Mouse (Mus musculus): ENCODE measurements around the gene Cntn4. TPM values are rescaled to one million over a fixed set of nuclear protein-coding genes. Genes with fewer than 3 reads are reported as not detected.

Gene Cntn4
- polyA plus RNA-seq, 1 experiment from 2014 or later = 1.5 TPM

- 62% methylated on average over 4 of the region's 4 CpGs for WGBS
- no peaks in the 10 kb centered on the region for H3K36me3 ChIP-seq
- no peak for ATAC-seq (ENCODE audit: insufficient number of reproducible peaks, insufficient read depth, low FRiP score, low TSS enrichment, low read depth)
- H3K4me1 ChIP-seq (replicated peaks) = no peaks in the 10 kb centered on the region
- H3K27ac ChIP-seq = no peak overlapping the region
- no peak overlapping the region for H3K9ac ChIP-seq (replicated peaks)
- H3K9me3 ChIP-seq = no peaks in the 10 kb centered on the region
- H3K27me3 ChIP-seq = no peaks in the 10 kb centered on the region
- no peak overlapping the region for H3K4me2 ChIP-seq
- no peak overlapping the region for H3K4me3 ChIP-seq (replicated peaks)
Measured at GRCm38 (mm10) chr6:106078071-106078603, 400.7 kb downstream of the Cntn4 start.

DNA sequence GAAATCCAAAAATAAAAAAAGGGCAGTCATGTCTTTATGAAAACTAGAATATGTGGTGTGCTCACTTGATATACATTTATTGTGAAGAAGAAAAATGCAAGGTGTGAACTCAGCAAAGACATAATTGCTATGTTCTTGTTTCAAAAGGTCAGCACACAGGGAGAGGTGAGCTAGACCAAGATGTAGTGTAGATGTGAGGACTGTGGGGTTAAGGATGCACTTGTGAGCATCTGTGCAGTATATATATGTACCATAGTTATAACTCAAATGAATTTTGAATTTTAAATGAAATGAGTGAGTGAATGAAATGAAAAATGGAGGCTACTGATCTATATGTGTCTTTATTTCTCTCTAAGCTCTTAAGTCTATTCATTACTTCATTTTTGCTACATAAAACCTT lies 401.2 kb downstream of the Cntn4 start:
- H3K4me1 ChIP-seq (replicated peaks) = no peaks in the 10 kb centered on the region
- H3K9ac ChIP-seq (replicated peaks) = no peak overlapping the region
- H3K4me2 ChIP-seq = no peak overlapping the region
- H3K36me3 ChIP-seq = no peaks in the 10 kb centered on the region
- no peaks in the 10 kb centered on the region for H3K27me3 ChIP-seq
- ATAC-seq (ENCODE audit: insufficient number of reproducible peaks, insufficient read depth, low FRiP score, low TSS enrichment, low read depth) = no peak
- no peak overlapping the region for H3K4me3 ChIP-seq (replicated peaks)
- H3K9me3 ChIP-seq = no peaks in the 10 kb centered on the region
- no peak overlapping the region for H3K27ac ChIP-seq

DNA sequence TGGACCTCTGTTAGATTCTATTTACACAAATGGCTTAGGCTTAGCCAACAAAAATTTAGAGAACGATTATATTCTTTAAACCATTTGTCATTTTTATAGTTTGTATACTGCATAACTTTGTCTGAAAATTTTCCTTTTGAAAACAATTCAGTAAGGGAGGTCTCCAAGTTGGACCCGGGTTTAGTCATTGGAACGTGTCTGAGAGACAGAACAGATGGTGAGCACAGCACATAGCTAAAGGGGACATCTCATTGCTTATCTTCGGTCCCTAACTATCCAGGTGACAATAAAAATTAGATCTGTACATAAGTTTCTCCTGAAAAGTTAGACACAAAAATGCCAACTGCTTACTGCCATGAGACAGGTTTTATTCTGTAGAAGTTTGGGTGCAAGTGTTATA lies 420.4 kb downstream of the Cntn4 start:
- no peaks in the 10 kb centered on the region for H3K27me3 ChIP-seq
- 84% methylated on average over 4 of the region's 4 CpGs for WGBS
- no peak for ATAC-seq (ENCODE audit: insufficient number of reproducible peaks, insufficient read depth, low FRiP score, low TSS enrichment, low read depth)

GRCm38 (mm10) chr6:106118523-106119081 lies 441.1 kb downstream of the Cntn4 start:
- H3K4me3 ChIP-seq (replicated peaks) = 0 out of 2 replicates have a peak overlapping the region, but pooled peaks have one; percentile 16
- no peak for ATAC-seq (ENCODE audit: insufficient number of reproducible peaks, insufficient read depth, low FRiP score, low TSS enrichment, low read depth)
- H3K27ac ChIP-seq = no peak overlapping the region
- H3K36me3 ChIP-seq = no peaks in the 10 kb centered on the region
- peak overlapping the region; percentile 41 for H3K4me2 ChIP-seq
- H3K9me3 ChIP-seq = no peaks in the 10 kb centered on the region
- no peaks in the 10 kb centered on the region for H3K27me3 ChIP-seq
- 37% methylated on average over 15 of the region's 15 CpGs for WGBS
- H3K9ac ChIP-seq (replicated peaks) = no peak overlapping the region
- no peaks in the 10 kb centered on the region; the same call in 1 of the 2 replicates for H3K4me1 ChIP-seq (replicated peaks)

More for the DNA sequence above, 420.4 kb downstream of the Cntn4 start:
- no peaks in the 10 kb centered on the region for H3K4me1 ChIP-seq (replicated peaks)
- H3K27ac ChIP-seq = no peak overlapping the region
- H3K9ac ChIP-seq (replicated peaks) = no peak overlapping the region
- no peaks in the 10 kb centered on the region for H3K9me3 ChIP-seq
- no peaks in the 10 kb centered on the region for H3K36me3 ChIP-seq
- H3K4me2 ChIP-seq = no peak overlapping the region
- no peak overlapping the region for H3K4me3 ChIP-seq (replicated peaks)

DNA sequence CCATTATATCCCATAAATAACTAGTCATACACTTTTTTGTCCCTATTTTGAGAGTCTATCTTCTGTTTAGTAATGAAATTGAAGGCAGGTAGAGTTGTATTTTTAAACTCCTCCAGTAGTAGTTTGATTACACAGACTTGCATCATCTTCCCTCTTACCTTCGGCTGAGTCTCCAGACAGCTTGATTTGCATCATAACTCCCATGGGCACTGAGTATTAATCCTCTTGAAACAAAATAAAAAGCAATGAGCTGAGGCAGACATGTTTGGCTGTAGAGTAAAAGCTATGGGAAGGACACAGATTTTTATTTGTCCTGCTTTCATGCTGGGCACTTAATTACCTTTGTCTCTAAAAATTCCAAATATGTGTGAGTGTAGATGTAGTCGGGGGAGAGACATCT lies 476.1 kb downstream of the Cntn4 start:
- ATAC-seq (ENCODE audit: insufficient number of reproducible peaks, insufficient read depth, low FRiP score, low TSS enrichment, low read depth) = no peak
- H3K4me2 ChIP-seq = no peak overlapping the region
- H3K4me3 ChIP-seq (replicated peaks) = no peak overlapping the region
- H3K27ac ChIP-seq = no peak overlapping the region
- H3K9ac ChIP-seq (replicated peaks) = no peak overlapping the region
- 59% methylated on average over 2 of the region's 2 CpGs for WGBS
- no peaks in the 10 kb centered on the region for H3K27me3 ChIP-seq
- no peaks in the 10 kb centered on the region for H3K4me1 ChIP-seq (replicated peaks)
- H3K9me3 ChIP-seq = no peaks in the 10 kb centered on the region
- H3K36me3 ChIP-seq = no peaks in the 10 kb centered on the region

GRCm38 (mm10) chr6:106155362-106155761 lies 477.9 kb downstream of the Cntn4 start:
- Histone ChIP-seq H3K27me3 (no peaks in the 10 kb centered on the region), H3K4me1 (replicated peaks) (no peaks in the 10 kb centered on the region), H3K4me3 (replicated peaks) (no peak overlapping the region), H3K36me3 (no peaks in the 10 kb centered on the region), H3K9me3 (no peaks in the 10 kb centered on the region), H3K9ac (replicated peaks) (no peak overlapping the region), H3K27ac (no peak overlapping the region), H3K4me2 (no peak overlapping the region)
- WGBS = 88% methylated on average over 3 of the region's 3 CpGs
- ATAC-seq (ENCODE audit: insufficient number of reproducible peaks, insufficient read depth, low FRiP score, low TSS enrichment, low read depth) = no peak

GRCm38 (mm10) chr6:106177546-106177945 lies 500.1 kb downstream of the Cntn4 start:
- 87% methylated on average over 5 of the region's 5 CpGs for WGBS
- ATAC-seq (ENCODE audit: insufficient number of reproducible peaks, insufficient read depth, low FRiP score, low TSS enrichment, low read depth) = no peak
- Histone ChIP-seq H3K4me3 (replicated peaks) (no peak overlapping the region), H3K4me2 (no peak overlapping the region), H3K4me1 (replicated peaks) (no peaks in the 10 kb centered on the region), H3K27ac (no peak overlapping the region), H3K9me3 (no peaks in the 10 kb centered on the region), H3K27me3 (no peaks in the 10 kb centered on the region), H3K9ac (replicated peaks) (no peak overlapping the region), H3K36me3 (no peaks in the 10 kb centered on the region)

GRCm38 (mm10) chr6:106181596-106181995 lies 504.1 kb downstream of the Cntn4 start:
- Histone ChIP-seq H3K27me3 (no peaks in the 10 kb centered on the region), H3K9me3 (no peaks in the 10 kb centered on the region), H3K4me1 (replicated peaks) (no peaks in the 10 kb centered on the region), H3K4me3 (replicated peaks) (no peak overlapping the region), H3K36me3 (no peaks in the 10 kb centered on the region), H3K27ac (no peak overlapping the region), H3K9ac (replicated peaks) (no peak overlapping the region), H3K4me2 (no peak overlapping the region)
- 83% methylated on average over 2 of the region's 2 CpGs for WGBS
- ATAC-seq (ENCODE audit: insufficient number of reproducible peaks, insufficient read depth, low FRiP score, low TSS enrichment, low read depth) = no peak

GRCm38 (mm10) chr6:106200974-106201373 lies 523.5 kb downstream of the Cntn4 start:
- Histone ChIP-seq H3K36me3 (no peaks in the 10 kb centered on the region), H3K4me3 (replicated peaks) (no peak overlapping the region), H3K4me2 (no peak overlapping the region), H3K27ac (no peak overlapping the region), H3K4me1 (replicated peaks) (no peaks in the 10 kb centered on the region), H3K9me3 (no peaks in the 10 kb centered on the region), H3K27me3 (no peaks in the 10 kb centered on the region), H3K9ac (replicated peaks) (no peak overlapping the region)
- ATAC-seq (ENCODE audit: insufficient number of reproducible peaks, insufficient read depth, low FRiP score, low TSS enrichment, low read depth) = no peak
- WGBS = 86% methylated on average over 1 of the region's 1 CpGs

DNA sequence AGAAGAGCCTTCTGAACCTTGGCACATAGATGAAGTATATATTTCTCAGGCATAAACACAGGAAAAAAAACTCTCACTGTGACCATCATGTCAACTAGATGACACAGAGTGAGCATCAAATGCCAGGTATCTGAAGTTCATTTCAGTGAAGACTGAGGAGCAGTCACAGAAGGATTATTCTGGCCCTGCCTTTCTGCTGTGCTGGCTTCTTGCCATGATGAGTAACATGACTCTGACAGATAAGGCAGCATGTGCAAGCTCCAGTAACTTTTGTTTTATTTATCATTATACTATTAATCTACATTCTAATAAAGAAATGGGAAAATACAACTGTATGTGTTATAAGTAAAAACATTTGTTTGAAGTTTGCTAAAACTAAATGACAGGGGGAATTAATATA lies 529.9 kb downstream of the Cntn4 start:
- Histone ChIP-seq H3K4me2 (no peak overlapping the region), H3K9ac (replicated peaks) (no peak overlapping the region), H3K4me1 (replicated peaks) (no peaks in the 10 kb centered on the region), H3K4me3 (replicated peaks) (no peak overlapping the region), H3K36me3 (no peaks in the 10 kb centered on the region), H3K9me3 (no peaks in the 10 kb centered on the region), H3K27me3 (no peaks in the 10 kb centered on the region), H3K27ac (no peak overlapping the region)
- ATAC-seq (ENCODE audit: insufficient number of reproducible peaks, insufficient read depth, low FRiP score, low TSS enrichment, low read depth) = no peak

DNA sequence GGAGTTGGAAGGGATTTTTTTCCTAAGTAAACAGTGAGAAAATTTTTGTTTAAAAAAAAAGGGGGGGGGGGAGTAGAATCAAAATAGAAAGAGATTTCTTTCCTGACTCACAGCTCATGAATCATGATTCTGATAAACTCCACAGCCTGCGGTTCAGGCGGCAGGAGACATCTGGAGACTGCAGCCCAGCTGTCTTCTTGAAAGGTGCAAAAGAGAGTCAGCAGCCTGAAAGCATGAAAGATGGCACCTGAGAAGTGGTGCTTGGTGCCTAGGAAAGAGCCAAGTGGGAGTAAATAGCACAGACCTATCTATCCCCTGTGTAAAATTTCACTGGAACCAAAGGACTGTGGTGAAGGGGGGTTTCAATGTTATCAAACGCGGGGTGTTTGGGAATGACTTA lies 535.6 kb downstream of the Cntn4 start:
- ATAC-seq (ENCODE audit: insufficient number of reproducible peaks, insufficient read depth, low FRiP score, low TSS enrichment, low read depth) = no peak
- no peak overlapping the region for H3K27ac ChIP-seq
- no peaks in the 10 kb centered on the region for H3K36me3 ChIP-seq
- no peaks in the 10 kb centered on the region for H3K9me3 ChIP-seq
- H3K4me3 ChIP-seq (replicated peaks) = no peak overlapping the region
- no peaks in the 10 kb centered on the region for H3K4me1 ChIP-seq (replicated peaks)
- no peaks in the 10 kb centered on the region for H3K27me3 ChIP-seq
- H3K4me2 ChIP-seq = no peak overlapping the region
- H3K9ac ChIP-seq (replicated peaks) = no peak overlapping the region
- 73% methylated on average over 4 of the region's 4 CpGs for WGBS

All from limb, embryonic 12.5 days (tissue).